Mouse (Mus musculus): Measurements from ENCODE around the gene Ttc39b. TPM values are rescaled to one million over a fixed set of nuclear protein-coding genes. Genes with fewer than 3 reads are reported as not detected.

Ttc39b gene
- total RNA-seq, 2 experiments from 2014 or later, result 65.1 to 66.7 TPM

- no peak for TF ChIP-seq CTCF (IDR thresholded peaks at IDR 0.05)
- Histone ChIP-seq H3K27ac (peak overlapping the region; percentile 1; the same call in 1 of the 2 replicates), H3K4me3 (no peak overlapping the region)
- intact Hi-C loops (cut with DNase I), result loop anchor here (5.0 kb wide), 1 partner anchor 265 kb away; no protein-coding TSS in a partner anchor
- DNase-seq (ENCODE audit: extremely low spot score in 1 of 2, low spot score in 2 of 2), result no peak
Observed at GRCm38 (mm10) chr4:83302123-83302737, 21.8 kb downstream of the Ttc39b start.

GRCm38 (mm10) chr4:83301713-83302112 is 22.3 kb downstream of the Ttc39b start:
- intact Hi-C loops (cut with DNase I), result loop anchor here (5.0 kb wide), 1 partner anchor 266 kb away; no protein-coding TSS in a partner anchor
- DNase-seq (ENCODE audit: extremely low spot score in 1 of 2, low spot score in 2 of 2), result no peak
- Histone ChIP-seq H3K27ac (no peak overlapping the region), H3K4me3 (no peak overlapping the region)
- TF ChIP-seq CTCF (IDR thresholded peaks at IDR 0.05), result no peak

- DNase-seq (ENCODE audit: extremely low spot score in 1 of 2, low spot score in 2 of 2), result peak; percentile 60
- peak overlapping the region; percentile 70 for H3K4me3 ChIP-seq
- intact Hi-C loops (cut with DNase I), result no loop called here
- H3K27ac ChIP-seq, result peak overlapping the region; percentile 95
- TF ChIP-seq CTCF (IDR thresholded peaks at IDR 0.05), result no peak
Observed at GRCm38 (mm10) chr4:83284768-83285350, 39.2 kb downstream of the Ttc39b start.

GRCm38 (mm10) chr4:83283973-83284767 is 39.9 kb downstream of the Ttc39b start:
- TF ChIP-seq CTCF (IDR thresholded peaks at IDR 0.05), result no peak
- intact Hi-C loops (cut with DNase I), result no loop called here
- Histone ChIP-seq H3K4me3 (peak overlapping the region; percentile 70), H3K27ac (peak overlapping the region; percentile 95)
- no peak for DNase-seq (ENCODE audit: extremely low spot score in 1 of 2, low spot score in 2 of 2)

- intact Hi-C loops (cut with DNase I), result no loop called here
- TF ChIP-seq CTCF (IDR thresholded peaks at IDR 0.05), result no peak
- Histone ChIP-seq H3K27ac (no peak overlapping the region), H3K4me3 (no peak overlapping the region)
- DNase-seq (ENCODE audit: extremely low spot score in 1 of 2, low spot score in 2 of 2), result no peak
Observed at GRCm38 (mm10) chr4:83282424-83282823, 41.6 kb downstream of the Ttc39b start.

- H3K27ac ChIP-seq, result peak overlapping the region; percentile 91
- 0 out of 2 replicates have a peak overlapping the region, but pooled peaks have one; percentile 18 for H3K4me3 ChIP-seq
- TF ChIP-seq CTCF (IDR thresholded peaks at IDR 0.05), result no peak
- intact Hi-C loops (cut with DNase I), result no loop called here
- DNase-seq (ENCODE audit: extremely low spot score in 1 of 2, low spot score in 2 of 2), result no peak
Observed at GRCm38 (mm10) chr4:83279236-83279635, 44.8 kb downstream of the Ttc39b start.

GRCm38 (mm10) chr4:83274241-83274640 is 49.8 kb downstream of the Ttc39b start:
- no peak for TF ChIP-seq CTCF (IDR thresholded peaks at IDR 0.05)
- H3K27ac ChIP-seq, result peak overlapping the region; percentile 1; the same call in 1 of the 2 replicates
- intact Hi-C loops (cut with DNase I), result no loop called here
- DNase-seq (ENCODE audit: extremely low spot score in 1 of 2, low spot score in 2 of 2), result no peak
- no peak overlapping the region for H3K4me3 ChIP-seq

GRCm38 (mm10) chr4:83273616-83274050 is 50.4 kb downstream of the Ttc39b start:
- no peak overlapping the region for H3K4me3 ChIP-seq
- intact Hi-C loops (cut with DNase I), result no loop called here
- DNase-seq (ENCODE audit: extremely low spot score in 1 of 2, low spot score in 2 of 2), result no peak
- no peak overlapping the region for H3K27ac ChIP-seq
- no peak for TF ChIP-seq CTCF (IDR thresholded peaks at IDR 0.05)

- Histone ChIP-seq H3K27ac (no peak overlapping the region), H3K4me3 (no peak overlapping the region)
- DNase-seq (ENCODE audit: extremely low spot score in 1 of 2, low spot score in 2 of 2), result no peak
- no peak for TF ChIP-seq CTCF (IDR thresholded peaks at IDR 0.05)
- intact Hi-C loops (cut with DNase I), result no loop called here
Observed at GRCm38 (mm10) chr4:83272917-83273615, 51.0 kb downstream of the Ttc39b start.

- TF ChIP-seq CTCF (IDR thresholded peaks at IDR 0.05), result no peak
- Histone ChIP-seq H3K4me3 (no peak overlapping the region), H3K27ac (no peak overlapping the region)
- no peak for DNase-seq (ENCODE audit: extremely low spot score in 1 of 2, low spot score in 2 of 2)
- intact Hi-C loops (cut with DNase I), result no loop called here
Observed at GRCm38 (mm10) chr4:83270481-83270880, 53.6 kb downstream of the Ttc39b start.

- no peak overlapping the region for H3K4me3 ChIP-seq
- intact Hi-C loops (cut with DNase I), result no loop called here
- TF ChIP-seq CTCF (IDR thresholded peaks at IDR 0.05), result no peak
- DNase-seq (ENCODE audit: extremely low spot score in 1 of 2, low spot score in 2 of 2), result no peak
- no peak overlapping the region for H3K27ac ChIP-seq
Observed at GRCm38 (mm10) chr4:83269614-83270013, 54.4 kb downstream of the Ttc39b start.
